Mouse (Mus musculus) gonadal fat pad, adult 2 months (tissue): ENCODE results near the gene Foxn3. TPM values are rescaled to one million over a fixed set of nuclear protein-coding genes. Genes with fewer than 3 reads are reported as not detected.

Source experiments
- DNase-seq: peaks from one replicate; pipeline ENCODE4 v3.0.0-alpha.2; 2012; ENCODE audit warnings: low read depth
- polyA plus RNA-seq: library from polyadenylated mRNA; depleted of rRNA; stranded (reverse); fragments of >200 nt; gene quantifications from 2 replicates; pipeline ENCODE4 v1.2.3, GENCODE M21; 2012

The Foxn3 gene
- polyA plus RNA-seq, 1 experiment: 30.5 TPM

- DNase-seq: no peak
Observed at GRCm38 (mm10) chr12:99562073-99562866, 1.1 kb downstream of the Foxn3 start.

GRCm38 (mm10) chr12:99561333-99561766, 2.0 kb downstream of the Foxn3 start:
- DNase-seq: no peak

DNA sequence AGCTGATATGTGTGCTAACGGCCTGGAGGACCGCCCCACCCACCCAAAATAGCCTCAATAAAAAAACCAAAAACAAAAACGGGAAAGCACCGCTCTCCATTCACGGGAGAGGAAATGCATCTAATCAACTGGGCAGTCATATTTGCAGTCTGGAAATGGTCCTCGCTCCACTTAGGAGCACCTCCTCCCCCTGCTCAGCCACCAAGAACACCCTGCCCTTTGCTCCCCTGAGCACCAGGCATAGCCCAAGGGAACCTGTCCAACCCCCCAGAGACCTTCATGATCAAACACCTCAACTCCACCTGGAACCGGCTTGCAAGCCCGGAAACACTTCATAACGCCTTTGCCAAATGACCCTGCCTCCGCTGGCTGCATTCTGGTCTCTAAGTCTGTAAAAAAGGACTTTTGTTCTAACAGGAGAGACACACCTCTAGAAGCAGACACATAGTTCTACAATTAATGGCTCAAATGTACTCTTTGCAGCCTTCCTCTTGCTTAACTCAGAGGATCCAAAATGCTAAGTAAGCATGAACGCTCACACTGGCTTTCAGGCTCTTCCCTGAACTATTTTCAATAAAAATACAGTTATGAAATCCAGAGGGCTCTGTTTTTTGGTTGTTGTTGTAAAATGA, 2.6 kb downstream of the Foxn3 start:
- DNase-seq: no peak

- DNase-seq: no peak
Observed at GRCm38 (mm10) chr12:99559483-99559882, 3.9 kb downstream of the Foxn3 start.

DNA sequence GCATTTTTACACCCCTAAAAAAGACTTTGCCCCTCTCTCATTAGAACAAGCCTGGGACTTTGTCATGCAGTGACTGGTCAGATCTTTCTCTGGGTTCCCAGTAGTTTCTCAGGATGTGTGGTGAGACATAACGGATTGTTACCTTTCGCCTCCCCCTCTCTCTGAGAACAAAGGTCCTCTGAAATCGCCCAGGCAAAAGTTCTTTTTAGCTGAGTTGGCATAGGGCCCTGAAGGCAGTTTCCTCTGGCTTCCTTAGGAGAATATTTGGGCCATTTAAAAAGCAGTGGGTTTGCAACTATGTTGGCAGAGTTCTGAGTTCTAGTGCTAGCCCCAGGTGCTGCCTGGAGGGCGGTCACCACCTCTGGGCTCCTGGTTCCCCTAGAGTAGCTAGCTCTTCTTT, 4.9 kb downstream of the Foxn3 start:
- no peak for DNase-seq

- DNase-seq: no peak
Observed at GRCm38 (mm10) chr12:99557498-99557897, 5.9 kb downstream of the Foxn3 start.

GRCm38 (mm10) chr12:99550629-99551028, 12.8 kb downstream of the Foxn3 start:
- no peak for DNase-seq

- no peak for DNase-seq
Observed at GRCm38 (mm10) chr12:99549811-99550210, 13.6 kb downstream of the Foxn3 start.

DNA sequence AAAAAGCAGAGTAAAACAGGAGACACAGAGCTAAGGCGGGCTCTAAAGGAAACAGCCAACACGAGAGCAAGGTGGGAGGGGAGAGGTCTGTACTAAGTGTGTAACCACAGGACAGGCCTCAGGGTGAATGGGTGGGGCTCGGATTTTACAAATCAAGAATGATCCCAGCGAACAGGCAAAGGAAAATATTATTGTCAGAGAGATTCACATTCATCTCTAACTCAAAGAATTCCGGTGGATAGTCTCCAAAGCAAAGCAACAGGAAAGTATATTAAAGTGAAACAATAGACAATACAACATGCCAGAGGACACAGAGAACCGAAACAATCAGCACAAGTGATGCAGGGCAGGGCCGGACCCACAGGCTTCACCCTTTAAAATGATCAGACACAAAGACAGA, 15.0 kb downstream of the Foxn3 start:
- no peak for DNase-seq

DNA sequence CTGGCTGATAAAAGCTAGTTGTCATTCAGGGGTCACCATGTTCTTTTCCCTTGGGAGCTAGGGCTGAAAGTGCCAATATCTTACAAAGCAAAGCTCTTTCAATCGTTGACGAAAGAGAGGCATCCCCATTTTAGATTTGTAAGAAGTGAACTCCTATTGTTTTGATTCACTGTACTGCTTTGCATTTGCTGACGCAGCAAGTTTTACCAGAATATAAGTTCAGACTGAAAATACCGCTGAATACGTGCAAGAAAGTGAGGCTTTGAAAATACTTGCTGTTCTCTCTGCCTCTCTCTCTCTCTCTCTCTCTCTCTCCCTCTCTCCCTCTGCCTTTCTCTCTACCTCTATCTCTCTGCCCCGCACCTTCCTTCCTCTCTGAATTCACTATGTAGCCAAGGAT, 16.1 kb downstream of the Foxn3 start:
- no peak for DNase-seq

DNA sequence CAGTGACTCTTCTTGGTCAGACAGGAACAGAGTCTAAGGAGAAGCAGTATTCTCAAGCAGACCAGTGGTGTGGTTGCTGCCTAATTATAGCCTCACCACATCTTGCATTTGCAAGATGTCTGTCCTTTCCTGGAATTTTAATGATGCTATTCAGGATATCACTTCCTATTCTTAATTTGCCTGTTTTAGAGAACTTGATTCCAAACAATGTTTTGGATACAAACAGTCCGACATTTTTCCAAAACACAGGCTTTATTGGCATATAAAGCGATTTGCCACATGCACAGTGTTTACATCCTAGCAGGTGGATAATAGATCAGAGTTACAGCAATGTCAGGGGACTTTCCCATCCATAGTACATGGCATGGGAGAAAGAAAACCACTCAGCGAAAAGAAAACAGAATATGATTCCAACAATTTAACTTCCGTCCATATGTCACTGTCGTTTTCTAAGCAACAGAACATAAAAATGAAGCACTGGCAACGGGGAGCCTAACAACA, 18.1 kb downstream of the Foxn3 start:
- DNase-seq: no peak

DNA sequence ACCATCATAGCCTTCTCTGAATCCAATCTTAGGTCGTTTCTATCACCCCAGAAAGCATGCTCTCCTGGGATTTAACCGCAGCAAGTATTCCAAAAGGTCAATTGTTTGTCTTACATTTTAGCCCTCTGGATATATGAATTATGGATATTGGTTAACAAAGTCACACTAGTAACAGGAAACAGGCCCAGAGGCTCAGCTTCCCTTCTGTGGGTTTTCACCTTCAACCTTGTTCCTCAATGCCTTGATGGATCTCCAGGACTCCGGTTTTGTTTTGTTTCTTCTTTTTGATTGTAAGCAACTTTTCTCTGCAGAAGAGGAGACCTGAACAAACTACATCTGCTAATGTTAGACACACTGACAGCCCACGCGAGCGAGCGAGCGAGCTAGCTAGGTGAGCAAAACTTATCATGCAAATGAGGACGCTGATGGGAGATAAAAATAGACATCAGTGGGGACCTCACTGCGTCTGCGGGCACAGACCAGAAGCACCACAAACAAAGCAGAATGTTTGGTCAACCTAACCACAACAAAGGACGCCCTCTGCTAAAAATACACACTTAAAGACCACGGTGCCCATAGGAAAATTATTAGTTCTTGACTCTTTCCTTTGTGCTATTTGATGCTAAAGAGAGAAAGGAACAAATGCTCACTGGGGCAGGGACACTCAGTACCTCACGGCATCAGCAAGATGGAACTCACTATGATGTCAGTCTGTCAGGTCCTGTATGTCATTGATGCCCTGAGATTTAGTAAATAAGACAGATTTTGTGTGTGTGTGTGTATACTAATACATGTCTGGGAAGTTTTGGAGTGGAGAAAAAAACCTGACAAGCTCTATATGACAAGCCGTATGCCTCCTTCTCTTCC, 18.9 kb downstream of the Foxn3 start:
- no peak for DNase-seq

GRCm38 (mm10) chr12:99543421-99544195, 19.8 kb downstream of the Foxn3 start:
- DNase-seq: no peak

GRCm38 (mm10) chr12:99540201-99540600, 23.2 kb downstream of the Foxn3 start:
- DNase-seq: no peak

DNA sequence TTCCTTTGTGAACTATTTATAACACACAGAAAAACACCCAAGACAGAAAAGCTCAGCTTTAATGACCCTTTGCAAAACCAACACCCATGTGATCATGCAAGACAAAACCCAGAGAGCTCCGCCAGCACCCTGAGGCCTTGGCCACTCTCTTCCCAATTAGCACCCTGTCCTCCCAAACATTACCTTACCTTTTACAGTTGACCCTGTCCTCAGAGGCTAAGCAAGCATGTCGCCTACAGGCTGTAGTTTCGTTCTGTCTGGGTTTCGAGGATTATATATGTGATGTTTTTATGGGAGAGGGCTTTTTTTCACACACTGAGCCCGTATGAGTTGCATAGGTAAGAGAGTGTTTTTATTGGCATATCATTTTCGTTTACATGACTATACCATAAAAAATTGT, 26.1 kb downstream of the Foxn3 start:
- DNase-seq: peak; percentile 57

- peak; percentile 59 for DNase-seq
Observed at GRCm38 (mm10) chr12:99536426-99536825, 27.0 kb downstream of the Foxn3 start.

DNA sequence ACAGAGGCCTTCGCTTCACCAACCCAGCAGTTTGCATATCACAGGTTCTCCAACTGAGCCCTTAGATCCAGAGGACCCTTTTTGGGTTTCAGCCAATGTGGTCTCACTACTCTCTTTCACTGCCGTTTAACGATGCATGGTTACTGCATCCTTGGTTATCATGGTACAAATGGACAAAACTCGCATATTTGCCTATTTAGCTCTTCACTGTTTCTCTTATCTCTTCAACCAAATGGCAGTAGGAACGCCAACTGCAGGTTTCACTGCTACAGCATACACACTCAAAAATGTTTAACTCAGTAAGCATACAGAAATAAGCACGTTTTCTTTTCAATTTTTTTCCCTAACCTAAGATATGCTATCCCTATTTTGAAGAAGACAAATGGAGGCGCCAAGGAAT, 31.0 kb downstream of the Foxn3 start:
- DNase-seq: no peak

DNA sequence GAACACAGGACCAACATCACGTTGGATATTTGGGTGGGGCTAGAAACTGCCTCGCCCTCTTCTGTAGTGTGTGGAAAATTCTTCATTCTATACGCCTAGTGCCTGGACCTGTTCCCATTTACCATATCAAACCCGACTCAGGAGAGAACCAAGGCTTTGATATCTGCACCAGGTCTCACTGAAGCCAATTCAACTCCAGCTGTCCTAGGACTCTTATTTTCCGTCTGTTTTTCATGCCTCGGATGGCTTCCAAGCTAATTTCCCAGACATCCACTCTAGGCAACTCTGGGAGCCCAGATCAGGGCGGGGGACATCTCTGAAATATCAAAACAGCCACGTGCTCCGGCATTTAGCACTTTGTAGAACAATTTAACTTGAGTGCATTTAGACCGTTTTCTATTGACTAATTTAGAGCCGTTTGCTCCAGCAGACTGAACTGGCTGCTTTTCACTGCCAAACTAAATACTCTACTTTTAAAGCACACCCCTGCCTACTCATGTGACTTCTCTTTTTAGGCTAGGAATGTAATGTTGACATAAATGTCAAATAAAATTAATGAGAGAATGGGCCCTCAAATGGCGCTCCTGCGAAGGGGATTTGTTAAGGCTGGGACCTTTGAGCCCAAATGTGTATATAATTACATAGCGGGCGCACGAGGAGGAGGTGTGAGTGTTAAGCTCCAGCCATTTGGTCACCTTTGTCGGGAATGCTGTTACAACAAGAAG, 33.5 kb downstream of the Foxn3 start:
- no peak for DNase-seq

- no peak for DNase-seq
Observed at GRCm38 (mm10) chr12:99528958-99529357, 34.4 kb downstream of the Foxn3 start.

- DNase-seq: no peak
Observed at GRCm38 (mm10) chr12:99527452-99527851, 35.9 kb downstream of the Foxn3 start.
